Mouse (Mus musculus): ENCODE results near the gene Qrich2. TPM values are rescaled to one million over a fixed set of nuclear protein-coding genes. Genes with fewer than 3 reads are reported as not detected.
"Not testable (repeated sequence)": the region's sequence is repeated elsewhere in the genome, so short reads cannot be mapped to it uniquely, and the experiment has no call there.

Qrich2 gene
- polyA plus RNA-seq, 1 experiment from 2014 or later = 0.31 TPM

- not testable (repeated sequence) for H3K4me2 ChIP-seq; H3K36me3 ChIP-seq (ENCODE audit: control insufficient read depth, insufficient read depth, low read length); H3K4me3 ChIP-seq (ENCODE audit: low read depth, low read length); H3K9ac ChIP-seq (ENCODE audit: low read depth, low read length); H3K27ac ChIP-seq (ENCODE audit: low read depth, low read length); H3K27me3 ChIP-seq (ENCODE audit: control insufficient read depth, insufficient read depth, low read length); ATAC-seq (replicated peaks; ENCODE audit: insufficient number of reproducible peaks, low FRiP score, low TSS enrichment); H3K9me3 ChIP-seq (replicated peaks; ENCODE audit: control insufficient read depth, low read length)
- 86% methylated on average over 11 of the region's 11 CpGs for WGBS (ENCODE audit: insufficient replicate concordance)
- H3K4me1 ChIP-seq (ENCODE audit: control insufficient read depth, insufficient read depth, low read length) = peaks cover 20% of the 10 kb centered on the region
Measured at GRCm38 (mm10) chr11:116426328-116426727, 39.7 kb downstream of the Qrich2 start.

GRCm38 (mm10) chr11:116424621-116425407 is 41.2 kb downstream of the Qrich2 start:
- Histone ChIP-seq H3K27me3 (ENCODE audit: control insufficient read depth, insufficient read depth, low read length) (no peaks in the 10 kb centered on the region), H3K4me1 (ENCODE audit: control insufficient read depth, insufficient read depth, low read length) (peaks cover 10% of the 10 kb centered on the region), H3K27ac (ENCODE audit: low read depth, low read length) (0 out of 2 replicates have a peak overlapping the region, but pooled peaks have one; percentile 32), H3K9ac (ENCODE audit: low read depth, low read length) (no peak overlapping the region), H3K4me3 (ENCODE audit: low read depth, low read length) (no peak overlapping the region), H3K36me3 (ENCODE audit: control insufficient read depth, insufficient read depth, low read length) (no peaks in the 10 kb centered on the region), H3K9me3 (replicated peaks; ENCODE audit: control insufficient read depth, low read length) (no peaks in the 10 kb centered on the region), H3K4me2 (no peak overlapping the region)
- ATAC-seq (replicated peaks; ENCODE audit: insufficient number of reproducible peaks, low FRiP score, low TSS enrichment) = no peak
- WGBS (ENCODE audit: insufficient replicate concordance) = 33% methylated on average over 8 of the region's 8 CpGs

- no peaks in the 10 kb centered on the region for H3K27me3 ChIP-seq (ENCODE audit: control insufficient read depth, insufficient read depth, low read length)
- no peak overlapping the region for H3K9ac ChIP-seq (ENCODE audit: low read depth, low read length)
- 0 out of 2 replicates have a peak overlapping the region, but pooled peaks have one; percentile 32 for H3K27ac ChIP-seq (ENCODE audit: low read depth, low read length)
- H3K4me1 ChIP-seq (ENCODE audit: control insufficient read depth, insufficient read depth, low read length) = peaks cover 2% of the 10 kb centered on the region
- H3K36me3 ChIP-seq (ENCODE audit: control insufficient read depth, insufficient read depth, low read length) = no peaks in the 10 kb centered on the region
- no peak for ATAC-seq (replicated peaks; ENCODE audit: insufficient number of reproducible peaks, low FRiP score, low TSS enrichment)
- 66% methylated on average over 10 of the region's 10 CpGs for WGBS (ENCODE audit: insufficient replicate concordance)
- H3K9me3 ChIP-seq (replicated peaks; ENCODE audit: control insufficient read depth, low read length) = no peaks in the 10 kb centered on the region
- no peak overlapping the region for H3K4me3 ChIP-seq (ENCODE audit: low read depth, low read length)
- H3K4me2 ChIP-seq = no peak overlapping the region
Measured at GRCm38 (mm10) chr11:116423782-116424620, 42.0 kb downstream of the Qrich2 start.

GRCm38 (mm10) chr11:116423214-116423613 is 42.8 kb downstream of the Qrich2 start:
- peaks cover 3% of the 10 kb centered on the region; the same call in 1 of the 2 replicates for H3K4me1 ChIP-seq (ENCODE audit: control insufficient read depth, insufficient read depth, low read length)
- no peaks in the 10 kb centered on the region for H3K9me3 ChIP-seq (replicated peaks; ENCODE audit: control insufficient read depth, low read length)
- H3K36me3 ChIP-seq (ENCODE audit: control insufficient read depth, insufficient read depth, low read length) = no peaks in the 10 kb centered on the region
- ATAC-seq (replicated peaks; ENCODE audit: insufficient number of reproducible peaks, low FRiP score, low TSS enrichment) = no peak
- no peak overlapping the region for H3K9ac ChIP-seq (ENCODE audit: low read depth, low read length)
- H3K4me2 ChIP-seq = no peak overlapping the region
- H3K27ac ChIP-seq (ENCODE audit: low read depth, low read length) = no peak overlapping the region
- 79% methylated on average over 6 of the region's 6 CpGs for WGBS (ENCODE audit: insufficient replicate concordance)
- H3K4me3 ChIP-seq (ENCODE audit: low read depth, low read length) = no peak overlapping the region
- no peaks in the 10 kb centered on the region for H3K27me3 ChIP-seq (ENCODE audit: control insufficient read depth, insufficient read depth, low read length)

- H3K4me1 ChIP-seq (ENCODE audit: control insufficient read depth, insufficient read depth, low read length) = peaks cover 3% of the 10 kb centered on the region; the same call in 1 of the 2 replicates
- no peak overlapping the region for H3K9ac ChIP-seq (ENCODE audit: low read depth, low read length)
- no peaks in the 10 kb centered on the region for H3K9me3 ChIP-seq (replicated peaks; ENCODE audit: control insufficient read depth, low read length)
- 75% methylated on average over 2 of the region's 2 CpGs for WGBS (ENCODE audit: insufficient replicate concordance)
- H3K27me3 ChIP-seq (ENCODE audit: control insufficient read depth, insufficient read depth, low read length) = no peaks in the 10 kb centered on the region
- H3K36me3 ChIP-seq (ENCODE audit: control insufficient read depth, insufficient read depth, low read length) = no peaks in the 10 kb centered on the region
- no peak overlapping the region for H3K4me3 ChIP-seq (ENCODE audit: low read depth, low read length)
- H3K27ac ChIP-seq (ENCODE audit: low read depth, low read length) = no peak overlapping the region
- no peak for ATAC-seq (replicated peaks; ENCODE audit: insufficient number of reproducible peaks, low FRiP score, low TSS enrichment)
- H3K4me2 ChIP-seq = no peak overlapping the region
Measured at GRCm38 (mm10) chr11:116422562-116422961, 43.5 kb downstream of the Qrich2 start.

GRCm38 (mm10) chr11:116421102-116421501 is 44.9 kb downstream of the Qrich2 start:
- H3K4me3 ChIP-seq (ENCODE audit: low read depth, low read length) = no peak overlapping the region
- no peaks in the 10 kb centered on the region for H3K9me3 ChIP-seq (replicated peaks; ENCODE audit: control insufficient read depth, low read length)
- H3K27ac ChIP-seq (ENCODE audit: low read depth, low read length) = no peak overlapping the region
- no peaks in the 10 kb centered on the region for H3K27me3 ChIP-seq (ENCODE audit: control insufficient read depth, insufficient read depth, low read length)
- WGBS (ENCODE audit: insufficient replicate concordance) = 67% methylated on average over 6 of the region's 6 CpGs
- peaks cover 3% of the 10 kb centered on the region; the same call in 1 of the 2 replicates for H3K4me1 ChIP-seq (ENCODE audit: control insufficient read depth, insufficient read depth, low read length)
- no peak overlapping the region for H3K4me2 ChIP-seq
- no peaks in the 10 kb centered on the region for H3K36me3 ChIP-seq (ENCODE audit: control insufficient read depth, insufficient read depth, low read length)
- no peak for ATAC-seq (replicated peaks; ENCODE audit: insufficient number of reproducible peaks, low FRiP score, low TSS enrichment)
- H3K9ac ChIP-seq (ENCODE audit: low read depth, low read length) = no peak overlapping the region

- H3K4me2 ChIP-seq = no peak overlapping the region
- no peak overlapping the region for H3K9ac ChIP-seq (ENCODE audit: low read depth, low read length)
- peaks cover 5% of the 10 kb centered on the region; the same call in 1 of the 2 replicates for H3K4me1 ChIP-seq (ENCODE audit: control insufficient read depth, insufficient read depth, low read length)
- no peak overlapping the region for H3K4me3 ChIP-seq (ENCODE audit: low read depth, low read length)
- 81% methylated on average over 6 of the region's 6 CpGs for WGBS (ENCODE audit: insufficient replicate concordance)
- H3K36me3 ChIP-seq (ENCODE audit: control insufficient read depth, insufficient read depth, low read length) = no peaks in the 10 kb centered on the region
- H3K27ac ChIP-seq (ENCODE audit: low read depth, low read length) = 0 out of 2 replicates have a peak overlapping the region, but pooled peaks have one; percentile 3
- H3K9me3 ChIP-seq (replicated peaks; ENCODE audit: control insufficient read depth, low read length) = no peaks in the 10 kb centered on the region
- no peak for ATAC-seq (replicated peaks; ENCODE audit: insufficient number of reproducible peaks, low FRiP score, low TSS enrichment)
- no peaks in the 10 kb centered on the region for H3K27me3 ChIP-seq (ENCODE audit: control insufficient read depth, insufficient read depth, low read length)
Measured at GRCm38 (mm10) chr11:116418841-116419462, 47.1 kb downstream of the Qrich2 start.

GRCm38 (mm10) chr11:116418194-116418840 is 47.7 kb downstream of the Qrich2 start:
- Histone ChIP-seq H3K9ac (ENCODE audit: low read depth, low read length) (no peak overlapping the region), H3K4me2 (no peak overlapping the region), H3K4me1 (ENCODE audit: control insufficient read depth, insufficient read depth, low read length) (peaks cover 8% of the 10 kb centered on the region; the same call in 1 of the 2 replicates), H3K27me3 (ENCODE audit: control insufficient read depth, insufficient read depth, low read length) (no peaks in the 10 kb centered on the region), H3K27ac (ENCODE audit: low read depth, low read length) (0 out of 2 replicates have a peak overlapping the region, but pooled peaks have one; percentile 3), H3K9me3 (replicated peaks; ENCODE audit: control insufficient read depth, low read length) (no peaks in the 10 kb centered on the region), H3K4me3 (ENCODE audit: low read depth, low read length) (no peak overlapping the region), H3K36me3 (ENCODE audit: control insufficient read depth, insufficient read depth, low read length) (no peaks in the 10 kb centered on the region)
- 3% methylated on average over 2 of the region's 2 CpGs for WGBS (ENCODE audit: insufficient replicate concordance)
- no peak for ATAC-seq (replicated peaks; ENCODE audit: insufficient number of reproducible peaks, low FRiP score, low TSS enrichment)

Data from heart, embryonic 11.5 days (tissue).